Mouse (Mus musculus): ENCODE measurements around the gene Gpat3. TPM values are rescaled to one million over a fixed set of nuclear protein-coding genes. Genes with fewer than 3 reads are reported as not detected.

The Gpat3 gene
- total RNA-seq, 2 experiments from 2014 or later = 3.9 to 5.0 TPM

DNA sequence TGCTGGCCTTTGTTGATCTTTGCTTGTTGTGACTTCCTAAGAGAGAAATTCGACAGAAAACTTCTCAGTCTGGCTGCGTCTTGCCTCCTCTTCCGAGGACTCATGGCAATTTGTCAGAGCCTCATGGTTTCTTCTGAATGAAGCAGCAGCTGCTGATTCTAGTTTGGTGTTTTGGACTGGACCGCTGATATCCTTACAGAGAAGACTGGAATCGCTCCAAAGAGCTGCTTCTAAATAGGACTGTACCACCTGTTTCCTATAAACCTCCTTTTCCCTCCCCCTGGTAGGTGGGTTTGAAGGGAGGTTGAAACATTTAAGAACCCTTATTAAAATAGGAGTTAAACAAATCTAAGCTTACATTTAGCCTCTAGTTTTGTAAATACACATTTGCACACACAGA lies 55.5 kb downstream of the Gpat3 start:
- intact Hi-C loops (cut with DNase I) = no loop called here
- H3K27ac ChIP-seq = no peak overlapping the region
- no peak for TF ChIP-seq CTCF (IDR thresholded peaks at IDR 0.05)
- no peak overlapping the region for H3K4me3 ChIP-seq
- DNase-seq (ENCODE audit: extremely low spot score in 1 of 2, low spot score in 2 of 2) = no peak

DNA sequence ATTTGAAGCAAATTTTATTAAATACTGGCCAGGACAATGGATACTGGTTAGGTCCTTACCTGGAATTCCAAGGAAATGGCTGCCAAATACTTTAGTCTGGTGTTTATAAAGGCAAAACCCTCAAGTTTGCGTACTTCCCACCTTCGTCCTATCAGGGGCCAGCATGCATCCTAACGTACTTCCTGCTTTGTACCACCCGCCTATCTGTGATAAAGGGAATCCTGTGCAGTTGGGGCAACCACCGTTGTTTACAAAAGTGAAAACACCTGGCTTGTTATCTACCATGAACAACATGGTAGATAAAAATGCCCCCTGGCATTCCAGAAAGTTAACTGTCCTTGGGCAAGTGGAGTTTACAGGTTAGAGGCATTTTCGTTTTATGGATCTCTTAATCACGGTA lies 63.0 kb downstream of the Gpat3 start:
- no peak for TF ChIP-seq CTCF (IDR thresholded peaks at IDR 0.05)
- Histone ChIP-seq H3K27ac (no peak overlapping the region), H3K4me3 (no peak overlapping the region)
- no peak for DNase-seq (ENCODE audit: extremely low spot score in 1 of 2, low spot score in 2 of 2)
- intact Hi-C loops (cut with DNase I) = no loop called here

DNA sequence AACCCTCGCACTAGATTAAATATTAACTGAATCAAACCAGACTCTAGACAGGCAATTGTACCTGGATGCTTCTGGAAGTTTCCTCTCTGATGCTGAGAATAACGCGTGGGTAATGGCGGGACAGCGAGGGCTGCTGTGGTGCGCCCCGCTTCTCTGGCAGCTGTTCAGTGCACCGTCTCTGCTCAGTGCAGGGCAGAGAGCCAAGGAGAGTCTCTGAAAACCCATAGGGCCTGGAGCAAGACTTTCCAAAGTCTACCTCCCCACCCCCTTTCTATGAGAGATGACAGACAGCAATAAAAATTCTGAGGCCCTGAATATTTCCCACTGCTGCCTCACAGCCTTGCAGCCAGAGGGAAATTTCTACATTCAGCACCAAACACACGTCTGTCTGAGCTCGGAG lies 63.4 kb downstream of the Gpat3 start:
- intact Hi-C loops (cut with DNase I) = no loop called here
- TF ChIP-seq CTCF (IDR thresholded peaks at IDR 0.05) = no peak
- no peak overlapping the region for H3K4me3 ChIP-seq
- no peak for DNase-seq (ENCODE audit: extremely low spot score in 1 of 2, low spot score in 2 of 2)
- no peak overlapping the region for H3K27ac ChIP-seq

DNA sequence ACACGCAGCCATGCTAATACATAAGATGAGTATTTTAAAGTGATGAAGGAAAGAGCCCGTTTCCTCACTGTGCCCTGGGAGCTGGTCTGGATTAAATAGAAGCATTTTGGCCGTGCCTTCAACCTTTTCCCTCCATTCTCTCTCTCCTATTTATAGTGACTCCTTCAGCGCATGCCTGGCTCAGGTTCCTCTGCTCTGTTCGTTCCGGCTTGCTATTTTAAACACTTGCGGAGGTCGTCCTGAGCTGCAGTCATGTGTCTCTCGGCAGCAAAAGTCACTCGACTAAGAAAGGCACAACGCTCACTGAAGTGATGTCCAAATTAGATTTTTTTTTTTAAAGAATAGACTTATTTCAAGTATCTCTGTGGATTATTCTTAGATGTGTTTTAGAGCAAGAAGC lies 64.2 kb downstream of the Gpat3 start:
- no peak overlapping the region for H3K27ac ChIP-seq
- no peak for TF ChIP-seq CTCF (IDR thresholded peaks at IDR 0.05)
- peak in 1 of 2 experiments; percentile 11 for DNase-seq (ENCODE audit: extremely low spot score in 1 of 2, low spot score in 2 of 2)
- intact Hi-C loops (cut with DNase I) = loop anchor here (10.0 kb wide), 1 partner anchor 345 kb away; no protein-coding TSS in a partner anchor
- H3K4me3 ChIP-seq = no peak overlapping the region

DNA sequence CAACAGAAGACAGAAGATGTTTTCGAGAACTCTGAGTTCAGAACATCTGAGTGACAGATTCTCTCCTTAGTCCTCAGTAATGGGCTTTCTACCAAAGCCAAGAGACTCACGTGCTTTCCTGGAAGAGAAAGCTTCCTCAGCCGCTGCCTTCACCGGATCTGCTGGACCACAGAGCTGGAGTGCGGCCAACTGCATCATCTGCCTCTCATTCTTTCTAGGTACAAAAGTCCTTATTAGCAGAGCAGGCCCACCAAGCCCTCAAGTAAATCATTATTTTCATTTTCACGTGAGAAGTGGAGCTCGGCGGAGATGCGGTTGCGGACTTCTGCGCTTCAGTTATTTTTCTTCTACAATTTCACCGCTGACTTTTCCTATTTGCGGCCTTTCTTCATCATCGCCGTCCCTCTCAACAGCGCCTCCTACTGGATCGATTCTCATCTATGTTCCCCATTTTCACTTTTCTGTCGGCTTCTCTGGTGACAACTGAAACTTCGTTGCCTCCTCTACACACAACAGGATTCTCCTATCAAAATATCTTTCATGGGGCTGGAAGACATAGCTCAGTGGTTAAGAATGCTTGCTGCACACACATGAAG lies 66.1 kb downstream of the Gpat3 start:
- Histone ChIP-seq H3K27ac (no peak overlapping the region), H3K4me3 (no peak overlapping the region)
- intact Hi-C loops (cut with DNase I) = loop anchor here (10.0 kb wide), 1 partner anchor 347 kb away; no protein-coding TSS in a partner anchor
- no peak for DNase-seq (ENCODE audit: extremely low spot score in 1 of 2, low spot score in 2 of 2)
- TF ChIP-seq CTCF (IDR thresholded peaks at IDR 0.05) = no peak; the same call in 1 of the 2 replicates

DNA sequence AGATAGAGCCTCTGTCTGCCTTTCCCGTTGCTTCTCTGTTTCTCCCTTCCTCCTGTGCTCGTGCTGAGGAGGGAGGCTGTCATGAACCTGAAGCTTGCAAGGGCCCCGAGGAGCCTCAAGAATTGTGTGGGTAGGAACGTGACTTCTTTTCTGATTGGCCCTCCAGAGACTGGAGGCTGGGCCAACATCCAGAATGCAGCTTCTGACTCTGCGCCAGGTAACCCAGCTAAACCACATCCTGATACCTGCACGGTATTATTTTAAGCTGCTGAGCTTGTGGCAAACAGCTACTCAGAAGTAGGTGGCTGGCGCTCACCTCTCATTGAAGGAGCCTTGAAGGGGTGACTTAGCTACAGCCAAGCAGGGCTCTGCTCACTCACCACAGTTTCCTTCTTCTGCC lies 66.9 kb downstream of the Gpat3 start:
- no peak for TF ChIP-seq CTCF (IDR thresholded peaks at IDR 0.05)
- DNase-seq (ENCODE audit: extremely low spot score in 1 of 2, low spot score in 2 of 2) = no peak
- no peak overlapping the region for H3K27ac ChIP-seq
- intact Hi-C loops (cut with DNase I) = loop anchor here (10.0 kb wide), 1 partner anchor 348 kb away; no protein-coding TSS in a partner anchor
- H3K4me3 ChIP-seq = no peak overlapping the region

DNA sequence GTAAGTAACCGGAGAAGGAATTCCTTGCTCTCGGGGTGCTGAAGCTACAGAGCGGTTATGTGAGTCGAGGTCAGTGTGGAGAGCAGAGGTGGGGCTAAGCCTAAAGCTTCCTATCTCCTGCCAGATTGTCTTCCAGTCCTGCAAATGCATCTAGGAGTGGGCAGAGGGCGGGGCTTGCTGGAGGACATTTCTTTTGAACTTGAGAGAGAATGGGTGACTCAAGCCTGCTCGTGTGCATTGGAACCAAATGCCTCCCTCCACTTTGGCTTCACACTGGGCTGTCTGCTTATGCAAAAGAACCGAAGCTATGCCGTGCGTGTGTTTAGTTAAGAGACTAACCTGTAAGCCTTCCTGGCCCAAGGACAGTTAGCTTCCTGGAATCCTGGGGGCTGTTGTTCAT lies 67.8 kb downstream of the Gpat3 start:
- no peak for DNase-seq (ENCODE audit: extremely low spot score in 1 of 2, low spot score in 2 of 2)
- H3K27ac ChIP-seq = no peak overlapping the region
- no peak for TF ChIP-seq CTCF (IDR thresholded peaks at IDR 0.05)
- intact Hi-C loops (cut with DNase I) = loop anchor here (10.0 kb wide), 1 partner anchor 348 kb away; no protein-coding TSS in a partner anchor
- no peak overlapping the region for H3K4me3 ChIP-seq

DNA sequence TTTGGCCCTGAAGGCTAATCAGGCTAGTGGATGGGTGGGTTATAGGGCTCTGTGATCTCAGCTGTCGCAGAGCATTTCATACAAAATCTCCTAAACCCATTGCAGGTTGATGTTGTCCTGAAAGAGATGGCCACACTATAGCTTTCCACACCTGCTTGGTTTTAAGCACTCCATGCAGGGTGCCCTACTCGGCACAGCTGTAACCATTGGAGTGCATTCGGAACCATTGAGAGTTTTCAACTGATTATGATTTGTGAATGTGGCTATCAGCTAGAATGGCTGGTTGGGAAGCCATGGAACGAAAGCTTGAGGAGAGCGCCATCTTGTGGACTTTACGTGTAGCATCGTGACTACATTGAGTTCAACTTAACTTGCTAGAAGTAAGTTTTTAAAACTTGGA lies 69.5 kb downstream of the Gpat3 start:
- no peak overlapping the region for H3K4me3 ChIP-seq
- DNase-seq (ENCODE audit: extremely low spot score in 1 of 2, low spot score in 2 of 2) = peak; percentile 23 to 37
- H3K27ac ChIP-seq = no peak overlapping the region
- TF ChIP-seq CTCF (IDR thresholded peaks at IDR 0.05) = peak; percentile 89
- intact Hi-C loops (cut with DNase I) = loop anchor here (1.0 to 10.0 kb wide), 4 partner anchors 89 to 350 kb away; partner anchors contain the start of genes Abraxas1 and Coq2

DNA sequence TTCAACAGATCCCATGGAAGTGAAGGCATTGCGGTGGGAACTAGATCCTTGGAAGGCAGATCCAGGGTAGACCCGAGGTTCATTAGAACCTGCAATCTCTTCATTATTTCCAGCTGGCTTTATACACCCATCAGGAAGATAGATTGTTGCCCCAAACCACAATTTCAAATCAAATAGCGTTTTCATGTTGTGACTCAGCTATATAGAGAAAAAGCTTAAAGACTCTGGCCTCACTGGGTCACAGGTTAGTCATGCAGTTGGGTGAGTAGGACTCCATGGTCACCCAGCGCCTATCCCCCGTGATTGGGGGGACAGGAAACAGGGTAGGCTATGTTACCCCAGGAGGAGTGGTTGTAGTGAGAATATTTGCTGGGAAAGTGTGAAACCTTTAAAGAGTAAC lies 69.9 kb downstream of the Gpat3 start:
- DNase-seq (ENCODE audit: extremely low spot score in 1 of 2, low spot score in 2 of 2) = no peak
- Histone ChIP-seq H3K4me3 (no peak overlapping the region), H3K27ac (no peak overlapping the region)
- no peak for TF ChIP-seq CTCF (IDR thresholded peaks at IDR 0.05)
- intact Hi-C loops (cut with DNase I) = loop anchor here (1.0 to 10.0 kb wide), 3 partner anchors 89 to 351 kb away; partner anchors contain the start of gene Abraxas1

DNA sequence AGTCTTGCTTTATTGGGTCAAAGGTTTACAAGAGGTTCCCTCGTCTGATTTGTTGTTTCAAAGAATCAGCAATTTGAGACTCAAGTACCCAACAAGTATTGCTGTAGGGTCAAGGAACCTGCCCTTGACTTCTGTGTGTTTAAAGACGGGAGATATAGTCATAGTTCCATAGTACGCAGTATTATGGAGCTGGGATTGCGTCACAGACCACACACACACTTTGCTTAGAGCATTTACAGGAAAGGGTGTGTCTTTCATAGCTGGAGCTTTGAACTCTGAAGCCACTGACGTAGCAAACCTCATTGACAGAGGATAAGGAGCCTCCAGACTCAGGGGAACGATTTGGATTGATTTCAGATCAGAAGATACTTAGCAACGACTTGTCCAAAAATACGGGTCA lies 70.9 kb downstream of the Gpat3 start:
- no peak for DNase-seq (ENCODE audit: extremely low spot score in 1 of 2, low spot score in 2 of 2)
- TF ChIP-seq CTCF (IDR thresholded peaks at IDR 0.05) = no peak
- no peak overlapping the region for H3K27ac ChIP-seq
- no peak overlapping the region for H3K4me3 ChIP-seq
- intact Hi-C loops (cut with DNase I) = loop anchor here (10.0 kb wide), 1 partner anchor 352 kb away; no protein-coding TSS in a partner anchor

DNA sequence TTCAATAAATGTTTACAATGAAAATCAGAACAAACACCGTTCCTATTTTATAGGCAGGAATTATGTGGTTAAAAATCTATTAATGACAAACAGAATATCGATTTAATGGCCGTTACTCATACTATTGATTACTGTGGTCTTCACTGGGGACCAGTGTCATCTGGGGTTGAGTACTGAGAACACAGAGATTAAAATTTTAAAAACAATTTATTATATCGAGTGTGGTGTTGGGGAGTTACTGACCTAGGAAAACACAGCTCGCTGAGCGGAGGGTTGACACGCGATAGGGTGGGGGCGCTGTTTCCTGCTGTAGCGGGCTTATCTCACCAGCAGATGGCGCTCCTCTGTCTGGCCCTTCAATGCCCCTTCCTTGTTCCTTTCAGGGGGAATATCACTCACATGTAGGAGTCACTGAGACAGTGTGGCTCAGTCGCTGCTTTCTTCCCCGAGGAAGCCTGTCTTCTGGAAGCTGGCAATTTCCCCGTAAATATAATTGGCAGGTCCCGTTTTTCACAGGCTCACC lies 71.8 kb downstream of the Gpat3 start:
- peak; percentile 50 to 70 for DNase-seq (ENCODE audit: extremely low spot score in 1 of 2, low spot score in 2 of 2)
- peak; percentile 92 for TF ChIP-seq CTCF (IDR thresholded peaks at IDR 0.05)
- Histone ChIP-seq H3K4me3 (no peak overlapping the region), H3K27ac (no peak overlapping the region)
- intact Hi-C loops (cut with DNase I) = loop anchor here (1.0 to 10.0 kb wide), 2 partner anchors 353 to 752 kb away; no protein-coding TSS in a partner anchor

DNA sequence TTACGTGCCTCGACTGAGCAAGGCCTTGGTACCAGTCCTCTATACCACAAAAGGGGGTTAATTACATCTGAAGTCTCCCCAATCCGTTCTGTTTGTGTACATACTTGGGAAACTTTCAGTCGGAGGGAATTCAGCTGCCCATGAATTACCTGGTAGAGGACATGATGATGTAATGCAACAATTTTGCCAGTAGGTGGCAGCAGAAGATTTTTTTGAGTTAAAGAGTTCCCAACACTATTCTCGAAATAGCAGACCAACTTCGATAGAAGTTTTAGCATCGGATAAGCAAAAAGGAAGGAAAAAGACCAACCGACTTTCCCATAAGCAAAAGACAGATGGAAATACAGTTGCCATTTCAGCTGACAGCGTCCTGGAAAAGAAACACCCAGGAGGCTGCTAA lies 73.6 kb downstream of the Gpat3 start:
- TF ChIP-seq CTCF (IDR thresholded peaks at IDR 0.05) = peak; percentile 80
- DNase-seq (ENCODE audit: extremely low spot score in 1 of 2, low spot score in 2 of 2) = peak; percentile 54 to 59
- intact Hi-C loops (cut with DNase I) = loop anchor here (10.0 kb wide), 1 partner anchor 354 kb away; no protein-coding TSS in a partner anchor
- H3K27ac ChIP-seq = no peak overlapping the region
- H3K4me3 ChIP-seq = no peak overlapping the region
